Mouse (Mus musculus) neural tube, embryonic 10.5 days (tissue): ENCODE results near the gene Efcab3.
A peak's percentile ranks its signal among the peaks of the same experiment; 100 is the strongest.
"Not testable (repeated sequence)": the region's sequence is repeated elsewhere in the genome, so short reads cannot be mapped to it uniquely, and the experiment has no call there.

ENCODE experiments used
- DNase-seq: peaks from one replicate; pipeline ENCODE4 v3.0.0-alpha.2; 2017; ENCODE audit warnings: low spot score; ENCODE audit errors: extremely low spot score

Efcab3 gene

GRCm38 (mm10) chr11:105063292-105063691 lies at the start of gene Efcab3:
Gene Efcab3, plus strand, starts transcription at chr11:105063592.
- no peak for DNase-seq

DNA sequence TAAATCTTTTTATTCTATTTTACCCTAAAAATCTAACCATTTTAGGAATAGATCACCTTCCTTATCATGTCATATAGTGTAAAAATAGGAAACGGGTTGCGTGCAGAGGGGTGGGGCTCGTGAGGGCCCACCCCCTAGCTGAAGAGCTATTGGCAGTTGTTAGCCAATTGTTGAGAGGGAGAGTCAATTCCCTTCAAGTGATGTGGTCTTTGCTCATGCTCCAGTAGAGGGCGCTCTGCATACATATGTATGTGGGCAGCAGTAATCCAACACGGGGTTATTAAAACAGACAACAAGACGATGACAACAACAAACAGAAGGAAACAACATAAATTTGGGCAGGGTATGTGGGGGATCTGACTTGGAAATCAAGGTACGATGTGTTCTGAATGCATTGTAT lies 42.3 kb upstream of the Efcab3 start:
- no peak for DNase-seq

GRCm38 (mm10) chr11:105028744-105029348 lies 34.5 kb upstream of the Efcab3 start:
- no peak for DNase-seq

GRCm38 (mm10) chr11:105029525-105029924 lies 33.9 kb upstream of the Efcab3 start:
- DNase-seq = no peak

GRCm38 (mm10) chr11:105030229-105030628 lies 33.2 kb upstream of the Efcab3 start:
- DNase-seq = no peak

- DNase-seq = no peak
Observed at GRCm38 (mm10) chr11:105031103-105031502, 32.3 kb upstream of the Efcab3 start.

GRCm38 (mm10) chr11:105035081-105035480 lies 28.3 kb upstream of the Efcab3 start:
- DNase-seq = no peak

GRCm38 (mm10) chr11:105112448-105112847 lies 49.1 kb downstream of the Efcab3 start:
- not testable (repeated sequence) for DNase-seq

- no peak for DNase-seq
Observed at GRCm38 (mm10) chr11:105117814-105118213, 54.4 kb downstream of the Efcab3 start.

GRCm38 (mm10) chr11:105120551-105121061 lies 57.2 kb downstream of the Efcab3 start:
- no peak for DNase-seq

- DNase-seq = not testable (repeated sequence)
Observed at GRCm38 (mm10) chr11:105121792-105122191, 58.4 kb downstream of the Efcab3 start.

DNA sequence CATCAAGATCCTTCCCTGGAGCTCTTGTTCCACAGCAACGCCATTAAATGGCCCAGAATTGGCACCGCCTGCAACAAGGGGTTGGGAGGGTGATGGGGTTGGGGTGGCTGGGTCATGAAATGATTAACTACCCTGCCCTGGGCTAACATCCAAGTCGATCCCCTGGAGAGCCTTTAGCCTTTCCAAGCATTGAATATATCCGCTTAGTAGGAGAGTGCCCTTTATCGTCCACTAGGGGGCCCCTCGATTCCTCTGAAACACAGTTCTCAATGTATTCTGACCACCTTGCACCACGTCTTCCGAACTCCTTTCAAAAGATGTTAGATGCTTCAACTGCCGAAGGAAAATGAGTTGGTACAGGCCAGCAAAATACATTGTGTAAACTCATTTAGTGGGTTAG lies 60.6 kb downstream of the Efcab3 start:
- peak; percentile 50 for DNase-seq

- DNase-seq = peak; percentile 90
Observed at GRCm38 (mm10) chr11:105125735-105126519, 62.5 kb downstream of the Efcab3 start, which contains the start of gene Mettl2. Gene Mettl2, plus strand, starts transcription at chr11:105126425.

DNA sequence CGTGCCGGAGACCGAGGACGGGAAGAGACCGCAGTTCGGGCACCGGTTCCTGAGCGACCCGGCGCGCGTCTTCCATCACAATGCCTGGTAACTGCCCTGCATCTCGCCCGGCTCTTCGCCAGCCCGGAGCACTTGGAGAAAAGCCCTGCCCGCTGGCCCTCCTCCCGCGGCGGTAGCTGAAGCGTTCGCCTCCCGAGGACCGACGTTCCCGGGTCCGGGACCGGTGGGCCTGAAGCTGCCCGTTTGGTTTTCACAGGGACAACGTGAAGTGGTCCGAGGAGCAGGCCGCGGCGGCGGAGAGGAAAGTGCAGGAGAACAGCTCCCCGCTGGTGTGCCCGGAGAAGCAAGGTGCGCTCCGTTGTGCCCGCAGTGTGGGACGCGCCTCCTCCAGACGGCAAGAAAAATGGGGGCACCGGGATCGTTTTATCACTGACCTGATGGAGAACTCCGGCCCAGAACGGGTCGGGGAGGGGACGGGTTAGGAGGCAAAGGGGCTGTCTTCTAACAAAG lies 63.2 kb downstream of the Efcab3 start:
- DNase-seq = no peak

DNA sequence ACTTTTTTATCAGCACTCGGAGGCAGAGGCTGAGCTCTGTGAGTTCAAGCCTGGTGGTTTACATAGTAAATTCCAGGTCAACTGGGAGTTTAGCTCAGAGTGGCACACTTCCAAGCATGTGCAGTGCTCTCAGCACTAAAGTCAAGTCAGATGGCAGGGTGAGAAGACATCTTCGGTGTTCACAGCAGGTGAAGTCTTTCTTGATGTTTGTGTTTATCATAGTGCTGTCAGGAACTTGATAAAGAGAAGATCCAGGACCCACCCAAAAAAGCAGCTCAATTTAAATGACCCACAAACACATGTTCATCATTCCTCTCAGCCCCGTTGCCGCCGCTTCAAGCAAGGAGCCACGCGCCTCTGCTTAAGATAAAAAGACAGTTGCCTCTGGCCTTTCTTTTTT lies 72.3 kb downstream of the Efcab3 start:
- no peak for DNase-seq

- not testable (repeated sequence) for DNase-seq
Observed at GRCm38 (mm10) chr11:105137255-105137654, 73.9 kb downstream of the Efcab3 start.

DNA sequence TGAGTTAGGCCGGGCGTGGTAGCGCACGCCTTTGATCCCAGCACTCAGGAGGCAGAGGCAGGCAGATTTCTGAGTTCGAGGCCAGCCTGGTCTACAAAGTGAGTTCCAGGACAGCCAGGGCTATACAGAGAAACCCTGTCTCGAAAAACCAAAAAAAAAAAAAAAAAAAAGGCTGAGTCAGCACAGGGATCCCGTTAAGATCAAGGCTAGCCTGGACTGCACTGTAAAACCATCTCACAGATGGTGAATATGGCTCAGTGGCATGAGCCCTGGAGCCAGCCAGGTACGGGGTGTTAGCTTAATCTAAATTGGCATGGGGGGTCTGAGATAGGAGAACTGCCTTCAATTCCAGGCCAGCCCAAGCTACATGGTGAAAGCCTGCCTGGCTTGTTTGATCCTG lies 77.1 kb downstream of the Efcab3 start:
- not testable (repeated sequence) for DNase-seq

DNA sequence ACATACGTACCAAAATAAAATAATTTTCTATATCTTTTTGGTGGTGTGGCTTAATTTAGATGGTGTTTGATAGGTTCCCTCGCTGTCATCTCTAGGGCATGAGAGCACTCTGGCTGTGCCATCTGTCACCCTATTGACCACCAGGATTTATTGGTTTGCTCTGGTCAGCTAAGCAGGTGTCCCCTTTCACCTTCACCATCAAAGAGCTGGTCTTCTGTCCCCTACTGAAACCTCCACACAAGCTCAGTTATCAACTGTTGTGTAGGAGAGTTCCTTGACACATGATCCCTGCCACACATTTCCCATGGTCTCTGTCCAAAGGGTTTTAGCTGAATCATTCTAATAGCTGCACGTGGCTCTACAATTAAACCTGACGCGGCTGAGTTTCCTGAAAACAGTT lies 77.7 kb downstream of the Efcab3 start:
- DNase-seq = no peak

- DNase-seq = no peak
Observed at GRCm38 (mm10) chr11:105143564-105143963, 80.2 kb downstream of the Efcab3 start.

GRCm38 (mm10) chr11:105144084-105144483 lies 80.7 kb downstream of the Efcab3 start:
- DNase-seq = no peak

DNA sequence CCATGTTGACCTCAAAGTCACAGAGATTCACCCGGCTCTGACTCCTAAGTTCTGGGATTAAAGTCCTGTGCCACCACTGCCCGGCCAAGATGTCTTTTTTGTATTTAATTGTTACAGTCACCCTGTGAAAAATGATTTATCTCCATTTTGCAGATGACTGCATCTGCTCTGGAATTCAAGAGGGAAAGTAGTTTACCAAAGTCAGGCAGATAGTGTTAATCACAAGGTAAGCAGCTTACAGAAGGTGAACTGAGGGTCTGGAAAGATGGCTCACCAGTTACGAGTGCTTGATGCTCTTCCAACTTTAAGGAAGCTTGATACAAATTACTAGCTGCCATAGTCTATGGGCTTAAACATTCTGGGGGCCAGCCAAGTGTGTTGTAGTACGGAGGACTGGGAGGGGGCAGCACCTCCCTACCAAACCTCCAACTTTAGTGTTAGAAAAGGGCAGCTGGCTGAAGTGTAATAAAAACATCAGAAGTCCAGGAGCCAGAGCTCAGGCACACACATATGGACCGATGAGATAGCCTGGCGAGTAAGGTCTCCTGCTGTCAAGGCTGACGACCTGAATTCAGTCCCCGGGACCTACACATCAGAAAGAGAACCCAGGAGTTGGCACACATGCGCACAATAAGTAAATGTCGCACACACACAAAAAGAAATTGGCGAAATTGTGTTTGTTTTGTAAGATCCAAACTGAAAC lies 81.3 kb downstream of the Efcab3 start:
- DNase-seq = no peak

- DNase-seq = no peak
Observed at GRCm38 (mm10) chr11:105145211-105145610, 81.8 kb downstream of the Efcab3 start.
